Mouse (Mus musculus) layer of hippocampus, adult 8-10 months (tissue): ENCODE results near the gene Adgrv1. TPM values are rescaled to one million over a fixed set of nuclear protein-coding genes. Genes with fewer than 3 reads are reported as not detected.
"Not testable (repeated sequence)": the region's sequence is repeated elsewhere in the genome, so short reads cannot be mapped to it uniquely, and the experiment has no call there.

ENCODE experiments used
- DNase-seq, 2 experiments: peaks; one replicate each; pipeline ENCODE4 v3.0.0; 2022; ENCODE audit warnings: low spot score in 2 of 2
- total RNA-seq, 4 experiments: library from RNA; stranded (reverse); gene quantifications; 2 replicates each; pipeline ENCODE4 v1.2.4; 2022

Gene Adgrv1
- total RNA-seq, 4 experiments from 2014 or later: 2.2 to 4.2 (median 3.0) TPM

DNA sequence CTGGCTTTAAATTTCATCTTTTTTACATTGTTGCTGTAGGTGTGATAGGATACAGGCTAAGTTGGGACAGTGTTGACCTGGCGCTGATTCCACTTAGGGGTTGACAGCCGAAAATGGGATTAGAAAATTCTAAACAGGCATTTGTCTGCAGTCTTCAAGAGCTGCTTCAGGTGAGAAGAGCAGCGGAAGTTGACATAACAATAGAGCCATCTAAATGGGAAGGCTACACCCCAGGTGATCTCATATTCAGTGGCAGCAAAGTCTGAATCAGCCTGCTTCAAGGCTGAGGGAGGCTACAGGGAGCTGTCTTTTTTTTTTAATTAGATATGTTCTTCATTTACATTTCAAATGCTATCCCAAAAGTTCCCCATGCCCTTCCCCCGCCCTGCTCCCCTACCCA lies 365.5 kb downstream of the Adgrv1 start:
- DNase-seq: not testable (repeated sequence)

- no peak for DNase-seq
Measured at GRCm38 (mm10) chr13:81264465-81264864, 368.5 kb downstream of the Adgrv1 start.

DNA sequence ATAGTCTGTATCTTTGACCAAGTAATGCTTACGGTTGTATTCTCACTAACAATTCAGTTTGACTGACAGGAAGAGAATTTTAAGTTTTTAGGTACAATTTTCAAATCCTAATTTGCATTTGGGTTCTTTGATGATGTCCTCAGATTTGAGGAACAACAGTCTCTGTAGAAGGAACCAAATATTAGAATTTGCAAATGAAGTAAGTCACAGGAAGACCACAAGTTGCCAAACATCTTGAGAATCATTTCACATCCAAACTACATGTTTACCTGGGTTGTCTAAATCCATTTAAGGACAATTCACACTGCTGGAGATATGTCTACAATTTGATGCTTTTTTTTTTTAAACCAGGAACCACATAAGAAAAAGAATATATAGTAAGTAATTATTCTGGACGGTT lies 391.8 kb downstream of the Adgrv1 start:
- no peak for DNase-seq

DNA sequence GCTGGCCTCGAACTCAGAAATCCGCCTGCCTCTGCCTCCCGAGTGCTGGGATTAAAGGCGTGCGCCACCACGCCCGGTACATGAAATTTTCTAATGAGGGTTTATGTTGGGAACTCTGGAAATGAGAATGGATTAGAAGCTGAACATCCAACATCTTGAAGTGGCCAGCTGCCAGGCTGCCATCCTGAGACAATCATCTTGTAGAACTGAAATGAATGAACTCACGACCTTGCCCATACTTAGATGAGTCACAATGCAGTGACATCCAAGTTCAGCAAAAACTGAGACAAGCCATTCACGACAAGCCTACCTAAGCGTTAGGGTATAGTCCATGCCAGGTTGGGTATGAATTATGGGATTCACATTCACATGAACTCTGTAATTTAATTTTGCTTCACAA lies 393.1 kb downstream of the Adgrv1 start:
- no peak for DNase-seq

DNA sequence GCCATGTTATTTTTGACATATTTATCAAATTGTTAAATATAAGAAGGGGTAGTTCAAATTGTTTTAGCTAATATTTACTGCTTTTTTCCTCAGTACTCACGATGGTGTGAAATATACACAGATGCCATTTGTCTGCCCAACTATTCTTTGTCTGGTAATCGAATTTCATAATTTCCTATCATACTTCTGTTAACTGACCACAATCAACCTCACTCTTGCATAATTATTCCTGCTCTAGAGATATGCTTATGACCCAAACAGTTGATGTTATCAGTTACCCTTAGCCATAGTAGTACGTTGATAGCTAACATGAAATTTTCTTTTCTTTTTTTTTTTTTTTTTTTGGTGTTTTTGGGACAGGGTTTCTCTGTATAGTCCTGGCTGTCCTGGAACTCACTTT lies 393.5 kb downstream of the Adgrv1 start:
- no peak for DNase-seq

DNA sequence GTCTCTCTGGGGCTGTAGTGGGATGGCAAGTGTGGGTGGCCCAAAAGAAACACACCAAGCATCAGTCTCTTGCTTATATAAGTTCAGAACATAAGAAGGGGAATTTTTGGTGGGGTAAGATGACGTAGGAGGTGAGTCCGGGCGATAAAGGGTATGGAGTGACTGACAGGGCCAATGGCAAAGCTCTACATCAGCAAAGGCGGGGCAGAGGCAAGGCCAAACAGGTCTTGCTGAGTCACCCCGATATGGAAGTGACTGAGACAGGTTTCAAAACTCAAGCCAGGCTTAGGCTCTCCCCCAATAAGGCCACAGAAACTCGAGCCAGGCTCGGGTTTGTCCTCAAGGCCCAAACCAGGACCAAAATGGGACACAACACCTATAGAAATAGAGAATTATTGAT lies 394.1 kb downstream of the Adgrv1 start:
- no peak for DNase-seq

GRCm38 (mm10) chr13:81237947-81238346 lies 395.0 kb downstream of the Adgrv1 start:
- no peak for DNase-seq

GRCm38 (mm10) chr13:81236758-81237395 lies 396.1 kb downstream of the Adgrv1 start:
- DNase-seq: no peak

DNA sequence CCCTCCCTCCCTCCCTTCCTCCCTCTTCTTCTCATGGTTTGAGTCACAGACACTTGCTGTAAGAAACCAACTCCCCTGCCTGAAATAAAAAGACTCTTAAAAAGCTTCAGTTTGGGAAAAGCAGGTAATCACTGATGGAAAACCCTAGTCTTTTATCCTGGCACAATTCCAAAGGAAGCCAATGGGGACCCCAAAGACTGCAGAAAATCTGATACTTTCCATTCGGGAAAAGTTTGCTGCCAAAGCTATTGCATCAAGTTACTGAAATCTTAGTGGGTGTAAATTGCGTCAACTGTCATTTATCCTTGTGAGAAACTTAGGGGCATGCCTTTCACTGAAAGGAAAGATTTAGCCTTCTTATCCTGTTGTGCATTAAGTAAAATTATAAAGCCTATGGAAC lies 398.9 kb downstream of the Adgrv1 start:
- no peak for DNase-seq

- no peak for DNase-seq
Measured at GRCm38 (mm10) chr13:81232839-81233238, 400.1 kb downstream of the Adgrv1 start.

- no peak for DNase-seq
Measured at GRCm38 (mm10) chr13:81230161-81230560, 402.8 kb downstream of the Adgrv1 start.

- DNase-seq: no peak
Measured at GRCm38 (mm10) chr13:81223768-81224167, 409.2 kb downstream of the Adgrv1 start.

DNA sequence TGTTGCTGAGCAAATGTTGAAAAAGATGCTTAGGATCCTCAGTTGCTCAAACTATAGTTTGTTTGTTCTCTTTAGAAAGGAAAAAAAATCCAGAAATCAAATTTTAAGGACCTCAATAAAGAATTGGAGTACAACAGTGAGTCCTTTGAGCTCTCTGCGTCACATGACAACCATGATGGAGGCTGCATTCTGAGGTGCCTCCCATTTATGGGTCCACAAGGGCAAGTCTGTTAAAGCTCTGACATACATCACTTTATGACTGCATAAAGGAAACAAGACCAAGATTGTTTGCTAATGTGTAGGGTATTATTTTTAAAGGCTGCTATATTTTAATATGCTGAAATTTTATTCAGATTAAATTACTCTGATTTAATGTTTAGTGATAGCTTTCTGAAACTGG lies 410.6 kb downstream of the Adgrv1 start:
- no peak for DNase-seq

DNA sequence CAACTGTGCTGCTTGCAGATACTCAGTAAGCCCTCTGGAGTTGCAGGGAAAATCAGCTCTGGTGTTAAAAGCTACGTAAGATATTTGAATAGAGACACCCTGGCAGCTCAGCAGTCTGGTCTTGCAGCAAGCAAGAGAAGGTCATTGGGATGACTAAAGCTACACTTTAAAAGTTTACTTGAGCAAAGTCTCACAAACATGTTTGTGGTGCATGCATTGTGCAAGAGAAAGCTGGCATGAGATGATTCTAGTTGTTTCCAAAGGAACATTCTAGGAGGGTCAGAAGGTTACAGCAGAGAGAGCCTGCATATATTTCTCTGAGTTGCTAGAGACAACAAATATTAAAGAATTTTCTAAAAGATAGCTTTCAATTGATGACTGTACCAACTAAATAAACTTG lies 421.5 kb downstream of the Adgrv1 start:
- no peak for DNase-seq

DNA sequence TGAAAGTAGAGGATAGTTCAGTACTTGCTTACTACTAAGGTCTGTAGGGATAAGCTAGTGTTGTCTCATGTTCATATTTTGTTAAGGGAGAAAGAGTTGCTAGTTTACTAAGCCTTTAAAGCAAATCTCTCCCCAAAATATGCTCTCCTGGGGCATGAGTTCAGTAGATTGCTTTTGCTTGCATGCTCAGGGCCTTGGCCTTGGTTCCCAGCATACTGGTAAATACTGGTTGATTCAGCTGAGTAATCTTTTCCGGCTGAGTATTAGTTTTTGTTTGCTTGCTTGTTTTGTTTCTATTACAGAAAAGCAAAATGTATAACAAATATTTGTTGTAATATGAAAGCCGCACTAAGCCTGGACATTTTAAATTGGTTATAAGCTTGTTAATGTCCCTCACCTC lies 422.4 kb downstream of the Adgrv1 start:
- DNase-seq: no peak

GRCm38 (mm10) chr13:81209815-81210214 lies 423.1 kb downstream of the Adgrv1 start:
- DNase-seq: no peak

DNA sequence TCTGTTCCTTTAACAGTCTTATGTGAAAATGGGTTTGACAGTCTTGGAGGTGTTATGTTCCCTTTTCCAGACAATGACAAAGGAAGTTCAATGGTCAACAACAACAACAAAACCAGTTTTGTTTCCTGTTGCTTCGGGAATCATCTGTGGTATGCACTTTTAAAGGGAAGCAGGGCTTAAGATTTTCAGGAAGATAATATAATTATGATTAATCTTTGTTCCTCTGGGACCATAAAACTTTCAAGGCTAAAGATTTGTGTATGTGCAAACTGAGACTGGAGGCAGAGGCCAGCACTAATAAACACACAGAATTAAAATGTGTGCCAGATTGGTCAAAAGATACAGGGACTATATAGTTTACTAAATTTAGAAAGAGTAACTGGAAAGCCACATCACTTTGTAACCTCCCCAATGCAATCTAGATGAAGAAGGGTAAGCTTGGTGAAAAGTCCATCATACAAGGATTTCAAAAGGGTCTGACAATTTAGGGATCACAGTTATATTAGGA lies 424.8 kb downstream of the Adgrv1 start:
- DNase-seq: no peak

DNA sequence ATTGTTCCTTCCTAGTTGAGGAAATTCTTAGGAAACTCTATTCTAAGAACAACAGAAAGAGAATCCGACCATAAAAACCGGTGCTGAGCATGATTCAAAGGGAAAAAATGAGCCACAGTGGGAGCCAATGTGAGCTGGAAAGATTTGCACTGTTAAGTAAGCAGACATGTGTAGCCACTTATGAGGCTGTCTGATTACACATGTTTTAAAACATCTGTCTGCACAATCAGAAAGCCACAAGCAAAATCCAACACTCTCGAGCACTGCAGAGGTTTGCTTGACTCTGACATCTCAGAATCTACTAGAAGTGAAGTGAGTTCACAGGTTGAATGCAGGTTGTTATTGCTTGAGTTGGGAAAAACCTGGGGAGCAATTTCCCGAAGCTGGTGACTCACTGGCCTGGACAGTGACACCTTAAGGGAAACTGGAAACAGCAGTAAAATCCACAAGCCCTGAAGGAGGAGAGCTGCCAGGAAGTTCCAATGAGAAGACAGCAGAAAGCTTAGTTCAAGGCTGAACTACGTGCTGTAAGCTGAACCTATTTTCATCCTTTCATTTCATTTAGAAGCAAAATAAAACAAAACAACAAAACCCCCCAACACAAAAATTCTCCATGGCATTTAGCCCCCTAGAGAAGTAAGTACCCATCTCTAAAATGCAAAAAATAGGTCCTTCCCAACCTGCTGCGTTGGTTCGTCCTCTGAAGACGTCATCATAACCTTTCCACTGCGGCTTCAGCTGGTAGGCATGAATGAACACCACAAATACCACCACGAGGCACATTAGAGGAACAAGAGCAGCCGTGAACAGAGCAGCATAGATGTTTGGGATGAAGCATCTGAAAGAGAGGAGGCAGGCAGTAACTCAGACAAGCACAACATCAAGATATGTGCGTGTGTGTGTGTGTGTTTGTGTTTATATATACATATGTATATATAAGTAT lies 450.7 kb downstream of the Adgrv1 start:
- DNase-seq: no peak

DNA sequence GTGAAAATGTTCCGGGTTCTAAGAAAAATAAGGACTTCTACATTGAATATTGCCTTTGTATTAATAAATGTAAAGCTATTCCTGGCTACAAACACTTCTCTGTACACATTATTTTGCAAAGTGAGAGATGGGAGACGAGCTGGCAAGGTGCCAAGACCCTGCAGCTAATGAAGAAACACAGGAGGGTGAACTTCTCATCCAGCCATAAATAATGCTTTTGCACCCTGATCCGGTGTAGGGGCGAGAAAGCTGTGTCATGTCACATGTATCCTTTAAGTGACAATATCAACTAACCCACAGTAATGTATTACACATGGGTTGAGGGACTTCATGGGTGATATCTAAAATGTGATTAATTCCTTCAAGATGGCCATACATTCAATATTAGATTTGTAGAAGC lies 451.5 kb downstream of the Adgrv1 start:
- no peak for DNase-seq

GRCm38 (mm10) chr13:81176820-81177219 lies 456.1 kb downstream of the Adgrv1 start:
- no peak for DNase-seq

DNA sequence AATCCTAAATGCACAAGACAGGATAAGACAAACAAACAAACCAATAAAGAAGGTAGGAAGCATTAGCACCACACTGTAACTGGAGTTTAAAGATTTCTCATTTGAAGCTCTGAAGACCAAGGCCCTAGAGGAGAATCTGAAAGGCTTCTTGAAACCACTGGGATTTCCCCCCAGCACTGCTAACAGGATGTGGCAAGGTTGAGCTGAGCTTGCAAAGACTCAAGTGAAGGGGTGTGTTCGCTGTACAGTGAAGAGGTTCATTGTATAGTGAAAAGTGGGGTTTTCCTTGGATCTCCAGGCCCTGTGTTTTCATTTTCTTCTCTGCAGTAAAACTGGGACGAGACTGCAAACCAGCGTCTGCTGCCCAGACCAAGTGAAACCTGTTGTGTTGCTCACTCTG lies 456.9 kb downstream of the Adgrv1 start:
- no peak for DNase-seq

- DNase-seq: no peak
Measured at GRCm38 (mm10) chr13:81171115-81171514, 461.8 kb downstream of the Adgrv1 start.

- DNase-seq: no peak
Measured at GRCm38 (mm10) chr13:81167450-81167849, 465.5 kb downstream of the Adgrv1 start.
